Mouse (Mus musculus) liver (tissue): Measurements from ENCODE around the gene Vps37b.

Experiments
- DNase-seq: peaks from one replicate; pipeline ENCODE4 v3.0.0-alpha.2; 2020; ENCODE audit warnings: mixed read lengths

The Vps37b gene

DNA sequence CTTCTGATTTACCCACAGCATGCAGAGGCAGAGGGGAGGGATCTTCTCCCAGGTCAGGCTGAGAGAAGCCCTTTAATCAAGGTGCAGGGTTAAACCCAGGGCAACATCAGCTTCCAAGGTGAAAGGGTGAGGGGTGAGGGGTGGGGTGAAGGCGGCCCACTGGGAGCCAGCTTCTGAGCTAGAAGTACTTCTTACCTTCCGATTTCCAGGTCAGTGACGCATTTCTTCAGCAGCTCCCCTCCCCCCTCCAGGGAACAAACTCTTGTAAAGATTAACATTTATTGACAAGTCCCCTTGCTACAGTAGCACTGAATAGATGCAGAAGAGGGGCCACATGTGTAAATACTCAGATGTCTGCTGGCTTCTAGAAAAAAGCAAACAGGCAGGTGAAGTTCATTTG is 54.8 kb downstream of the Vps37b start:
- DNase-seq = no peak

DNA sequence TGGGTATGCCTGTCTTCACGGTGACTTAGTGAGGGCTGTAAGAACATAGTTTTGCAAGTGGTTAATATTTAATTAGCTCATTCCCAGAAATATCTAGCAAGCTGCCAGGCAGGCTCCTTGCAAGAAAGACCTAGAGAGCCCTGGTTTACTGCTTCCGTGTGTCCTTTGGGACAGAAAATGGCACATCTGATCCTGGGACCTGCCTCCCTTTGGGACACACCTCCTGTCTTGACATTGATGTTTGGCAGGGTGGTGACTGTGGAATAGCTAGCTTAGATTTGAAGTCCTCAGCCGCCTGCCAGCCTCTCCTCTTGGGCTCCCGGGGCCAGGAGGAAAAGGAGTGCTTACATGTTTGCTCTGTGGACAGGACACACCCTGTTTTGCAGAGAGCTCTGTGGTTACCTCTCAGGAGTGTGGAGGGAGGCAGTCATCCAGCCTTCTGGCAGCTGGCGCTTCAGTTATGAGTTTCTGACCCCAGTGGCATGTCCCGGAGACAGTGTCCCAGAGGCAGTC is 56.3 kb downstream of the Vps37b start:
- no peak for DNase-seq

DNA sequence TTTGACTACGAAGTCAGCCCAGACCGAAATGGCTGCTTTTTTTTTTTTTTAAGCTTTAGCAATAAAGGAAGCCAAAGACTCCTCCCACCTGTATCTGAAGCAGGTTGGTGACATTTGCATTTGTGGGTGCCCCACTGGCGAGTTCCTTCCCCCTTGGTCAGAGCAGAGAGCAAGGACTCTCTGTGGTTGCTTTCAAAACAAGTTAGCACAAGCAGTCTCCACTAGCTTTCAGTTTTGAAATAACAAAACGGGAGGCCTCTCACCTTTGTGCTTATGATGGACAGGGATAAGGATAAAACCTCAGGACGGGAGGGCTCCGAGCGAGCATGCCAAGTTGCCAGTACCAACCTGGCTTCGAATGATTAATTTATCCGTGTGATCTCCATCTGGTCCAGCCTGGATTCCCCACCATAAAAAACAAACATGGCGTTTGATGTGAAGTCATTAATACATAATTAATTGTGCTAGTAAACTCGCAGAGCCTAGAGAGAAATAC is 57.4 kb downstream of the Vps37b start:
- DNase-seq = no peak

DNA sequence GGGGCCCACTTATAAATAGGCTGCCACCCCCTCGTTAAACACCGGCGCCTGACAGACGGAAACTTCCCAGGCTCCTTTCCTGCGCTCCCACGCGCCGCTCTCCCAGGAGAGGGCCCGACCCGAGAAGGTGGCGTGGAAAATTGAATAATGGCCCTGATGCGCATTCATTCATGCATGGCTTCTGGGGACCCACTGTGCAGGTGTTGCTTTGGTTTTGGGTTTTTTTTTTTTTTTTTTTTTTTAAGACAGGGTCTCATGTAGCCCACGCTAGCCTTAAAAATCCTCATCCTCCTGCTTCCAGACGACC is 57.9 kb downstream of the Vps37b start:
- no peak for DNase-seq

DNA sequence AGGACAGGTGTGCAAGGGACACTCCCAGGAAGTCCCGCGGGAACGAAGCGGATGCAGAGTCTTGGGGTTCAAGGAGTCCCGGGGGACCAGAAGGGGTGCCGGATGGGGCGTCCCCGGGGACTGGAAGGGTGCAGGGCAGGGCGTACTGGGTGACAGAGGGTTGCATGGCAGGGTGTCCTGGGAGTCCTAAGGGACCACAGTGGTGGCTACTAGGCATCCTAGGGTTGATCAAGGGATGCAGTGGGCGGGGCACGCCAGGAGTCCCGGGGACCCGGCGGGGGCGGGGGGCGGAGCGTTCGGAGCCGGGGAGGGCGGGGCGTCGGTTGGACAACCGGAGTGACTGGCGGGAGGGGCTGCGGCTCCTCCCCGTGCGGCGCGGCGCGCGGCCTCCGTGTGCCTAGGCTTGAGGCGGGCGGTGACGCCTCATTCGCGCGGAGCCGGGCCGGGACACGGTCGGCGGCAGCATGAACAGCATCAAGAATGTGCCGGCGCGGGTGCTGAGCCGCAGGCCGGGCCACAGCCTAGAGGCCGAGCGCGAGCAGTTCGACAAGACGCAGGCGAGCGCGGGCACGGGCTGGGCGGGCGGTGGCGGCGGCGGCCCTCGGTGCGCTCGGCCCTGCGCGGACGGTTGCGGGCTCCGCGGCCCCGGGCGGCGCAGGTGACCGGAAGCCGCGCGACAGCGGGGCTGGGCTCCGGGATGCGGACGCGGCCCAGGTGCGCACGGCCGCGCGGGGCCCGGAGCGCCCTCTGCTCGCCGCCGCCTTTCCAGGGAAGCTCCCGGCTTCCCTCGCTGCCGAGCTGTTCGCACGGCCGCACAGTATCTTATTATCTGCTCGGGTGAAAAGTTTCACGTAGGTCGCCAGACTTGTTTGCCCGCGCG is 58.5 kb downstream of the Vps37b start, which contains the start of gene Hip1r:
Gene Hip1r (plus strand): TSS at position 330 of the 880 bp plus-strand sequence.
- DNase-seq = peak; percentile 91

DNA sequence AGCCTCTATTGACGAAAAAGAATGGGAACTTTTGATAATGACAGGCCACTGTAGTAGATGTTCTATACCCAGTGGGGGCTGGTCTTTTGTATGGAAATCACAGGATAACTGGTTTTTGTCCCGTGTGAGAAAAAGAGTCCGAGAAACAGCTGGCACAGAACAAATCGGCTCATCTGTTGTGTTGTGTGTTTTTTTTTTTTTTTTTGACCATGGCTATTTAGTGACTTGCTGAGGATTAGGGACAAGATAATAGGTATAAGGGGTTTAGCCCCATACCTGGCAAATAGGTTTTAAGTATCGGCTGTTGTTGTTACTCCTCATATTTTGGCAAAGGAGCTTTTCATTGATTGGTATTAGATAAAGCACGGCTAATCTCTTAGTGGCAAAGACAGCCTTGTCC is 59.6 kb downstream of the Vps37b start:
- no peak for DNase-seq

DNA sequence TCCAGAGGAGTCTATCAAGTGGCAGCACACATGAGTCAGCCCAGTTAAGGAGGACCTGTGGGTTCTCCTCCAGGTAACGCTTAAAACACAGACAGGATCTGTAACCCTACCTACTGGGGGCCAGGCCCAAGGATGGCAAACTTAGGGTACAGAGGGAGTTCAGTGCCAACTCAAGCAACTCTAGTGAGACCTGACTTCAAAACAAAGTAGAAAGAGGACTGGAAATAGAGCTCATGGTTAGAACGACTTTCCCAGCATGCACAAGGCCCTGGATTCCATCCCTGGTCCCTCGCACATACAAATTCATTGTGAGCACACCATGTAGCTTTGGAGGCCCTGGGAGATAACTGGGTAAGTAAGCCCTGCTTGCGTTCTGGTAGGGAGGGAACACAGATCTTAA is 61.5 kb downstream of the Vps37b start:
- no peak for DNase-seq

DNA sequence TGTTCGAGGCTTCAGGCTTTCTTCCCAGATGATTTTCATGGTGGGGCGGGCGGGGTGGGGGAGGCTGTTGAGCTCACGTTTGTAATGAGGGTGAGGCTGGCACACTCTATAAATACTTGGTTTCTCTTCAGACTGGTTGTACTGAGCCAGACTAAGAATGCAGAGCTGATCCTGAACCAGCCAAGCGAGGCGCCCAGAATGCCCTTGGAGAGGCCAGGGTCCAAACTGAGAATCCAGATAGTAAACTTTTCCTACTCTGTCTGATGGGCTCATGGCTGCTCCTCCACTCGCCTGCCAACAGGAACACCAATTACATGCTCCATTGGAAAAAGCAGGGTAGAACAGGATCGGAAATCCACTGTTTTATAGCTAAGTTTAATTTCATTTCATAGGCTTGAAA is 62.9 kb downstream of the Vps37b start:
- no peak for DNase-seq

DNA sequence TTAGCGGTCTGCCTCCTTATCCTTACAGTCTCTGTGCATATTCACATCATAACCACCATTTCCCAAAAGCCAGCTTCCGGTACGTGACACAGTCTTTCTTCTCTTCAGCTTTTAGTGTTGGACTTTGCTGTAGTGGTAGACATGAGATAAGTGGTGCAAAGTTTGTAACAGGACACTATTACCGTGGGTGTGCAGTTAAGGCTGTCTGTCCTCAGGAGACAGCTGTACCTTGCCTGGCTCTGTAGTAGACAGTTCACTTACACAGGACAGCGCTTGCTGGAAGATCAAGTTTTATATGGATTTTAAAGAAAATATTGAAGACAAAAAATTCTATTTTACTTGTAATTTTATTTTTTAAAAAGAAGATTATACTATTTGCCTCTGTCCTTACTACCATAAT is 63.6 kb downstream of the Vps37b start:
- DNase-seq = no peak

DNA sequence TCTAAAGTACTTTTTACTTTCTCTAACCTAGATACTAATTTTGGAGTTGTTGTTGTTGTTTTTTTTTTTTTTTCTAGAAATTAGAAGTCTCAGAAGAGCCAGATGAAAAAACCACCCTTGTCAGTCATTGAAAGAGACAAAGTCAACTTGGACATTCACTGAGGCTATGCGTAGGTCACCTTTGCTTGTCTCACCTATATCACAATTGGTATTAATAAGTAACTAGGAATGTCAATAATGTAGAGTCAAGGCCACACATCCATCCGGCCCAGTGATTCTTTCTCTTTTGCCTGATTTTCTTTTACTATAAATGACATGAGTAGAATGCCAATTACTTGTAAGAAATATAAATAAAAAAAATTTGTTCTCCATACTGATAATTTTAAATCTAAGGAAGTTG is 65.3 kb downstream of the Vps37b start:
- DNase-seq = no peak

DNA sequence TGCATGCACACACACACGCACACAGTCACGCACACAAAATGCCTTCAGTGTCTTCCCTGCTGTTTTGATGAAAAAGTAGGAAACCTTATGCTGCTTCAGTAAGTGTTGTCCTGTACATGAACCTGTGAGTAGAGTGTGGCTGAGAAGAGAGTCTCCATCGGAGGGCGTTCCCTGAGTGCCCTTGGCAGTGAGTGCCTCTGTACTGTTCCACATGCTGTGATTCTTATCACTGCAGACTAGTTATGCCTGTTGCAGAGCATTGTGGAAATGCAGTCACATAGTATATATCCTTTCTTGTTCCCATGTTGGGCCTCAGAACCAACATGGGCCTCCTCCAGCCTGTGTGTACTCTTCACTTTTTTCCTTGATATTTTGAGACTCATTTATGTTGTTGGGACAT is 67.9 kb downstream of the Vps37b start:
- DNase-seq = no peak

DNA sequence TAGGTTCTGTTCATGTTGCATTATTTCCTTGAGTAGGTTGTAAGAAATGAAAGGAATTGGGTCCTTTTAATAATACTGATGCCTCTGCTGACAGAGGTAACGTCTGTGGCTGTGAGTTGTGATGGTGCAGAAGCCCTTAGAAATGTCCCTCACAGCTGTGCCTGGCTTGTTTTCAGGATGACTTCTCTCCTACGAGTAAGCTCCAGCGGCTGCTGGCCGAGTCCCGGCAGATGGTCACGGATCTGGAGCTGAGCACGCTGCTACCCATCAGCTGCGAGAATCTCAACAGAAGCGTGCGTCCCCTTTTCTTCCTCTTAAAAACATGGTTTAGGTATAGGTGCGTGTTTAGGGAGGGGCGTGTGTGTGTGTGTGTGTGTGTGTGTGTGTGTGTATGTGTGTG is 71.0 kb downstream of the Vps37b start:
- DNase-seq = no peak

DNA sequence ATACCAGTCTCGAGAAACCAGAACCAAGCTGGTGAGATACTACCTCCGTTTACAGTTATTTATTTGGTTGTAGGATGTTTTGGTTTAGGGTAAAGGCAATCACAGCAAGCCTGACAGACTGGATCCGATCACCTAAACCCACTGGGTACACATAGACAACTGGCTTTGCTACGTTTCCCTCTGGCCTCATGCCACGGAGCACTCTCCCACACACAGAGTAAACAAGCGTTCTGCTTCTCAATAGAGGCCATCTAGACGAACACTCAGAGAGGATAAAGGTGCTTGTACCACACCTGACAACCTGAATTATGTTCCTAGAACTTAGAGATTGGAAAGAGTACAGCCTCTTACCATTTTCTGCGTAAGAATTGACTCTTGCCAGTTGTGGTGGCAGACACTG is 71.9 kb downstream of the Vps37b start:
- no peak for DNase-seq

DNA sequence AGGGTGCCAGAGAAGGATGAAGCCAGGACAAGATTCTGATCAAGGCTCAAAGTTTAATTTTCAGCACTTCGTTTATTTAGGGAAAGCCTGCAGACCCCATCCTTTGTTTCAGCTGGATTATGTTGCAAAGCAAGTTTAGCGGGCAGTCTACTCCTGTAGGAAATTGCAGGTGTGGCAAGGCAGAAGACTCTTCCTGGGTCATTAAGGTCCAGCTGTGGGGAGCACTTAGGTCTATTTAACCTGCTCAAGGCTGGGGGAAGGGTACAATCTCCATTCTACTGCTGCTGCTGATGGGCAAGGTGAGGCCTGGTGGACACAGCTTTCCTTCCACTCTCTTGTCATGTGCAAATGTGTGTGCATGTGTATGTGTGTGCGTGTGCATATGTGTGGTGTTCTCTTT is 73.1 kb downstream of the Vps37b start:
- DNase-seq = no peak

DNA sequence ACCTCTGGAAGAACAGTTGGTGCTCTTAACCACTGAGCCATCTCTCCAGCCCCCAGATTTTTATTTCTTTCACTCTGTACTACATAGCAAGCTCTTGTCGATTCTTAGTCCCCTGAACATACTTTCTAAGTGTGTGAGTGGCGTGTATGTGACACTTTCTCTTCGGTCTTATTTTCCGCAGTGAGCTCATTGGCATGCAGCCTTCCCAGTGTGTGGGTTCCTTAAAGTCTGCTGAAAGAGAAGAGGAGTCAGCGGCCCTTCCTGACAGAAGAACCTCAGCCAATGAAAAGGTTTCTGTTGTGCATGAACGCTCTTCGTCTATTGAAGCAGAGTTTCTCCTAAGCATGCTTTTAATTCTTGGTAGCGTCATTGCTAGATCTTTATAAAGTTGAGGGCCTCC is 74.9 kb downstream of the Vps37b start:
- DNase-seq = no peak
